Mouse (Mus musculus) embryonic facial prominence, embryonic 11.5 days (tissue): ENCODE measurements around the gene Fezf2. TPM values are rescaled to one million over a fixed set of nuclear protein-coding genes. Genes with fewer than 3 reads are reported as not detected.

ENCODE experiments used
- ATAC-seq: fragments of 200-750 bp; cut with Nextera tagmentation; replicated peaks from 2 replicates; pipeline ENCODE4 v1.8.0; 2017; ENCODE audit warnings: low read depth; ENCODE audit not compliant: insufficient number of reproducible peaks, low FRiP score, low TSS enrichment
- DNase-seq: peaks from one replicate; pipeline ENCODE4 v3.0.0-alpha.2; 2015; ENCODE audit warnings: low spot score
- H3K27ac ChIP-seq: fragments of 300-500 bp; sonication (generic); replicated peaks from 2 replicates; pipeline ENCODE4 v1.5.1; 2014; ENCODE audit warnings: mild to moderate bottlenecking, low read depth, low read length, control low read depth
- H3K27me3 ChIP-seq: fragments of 300-500 bp; sonication (generic); 2 replicates; pipeline ENCODE4 v1.6.1; 2014; ENCODE audit warnings: mild to moderate bottlenecking, low read length, moderate library complexity, mixed read lengths; ENCODE audit not compliant: control insufficient read depth, insufficient read depth
- H3K36me3 ChIP-seq: fragments of 300-500 bp; sonication (generic); replicated peaks from 2 replicates; pipeline ENCODE4 v1.6.1; 2014; ENCODE audit warnings: low read depth, mild to moderate bottlenecking, low read length, moderate library complexity, mixed read lengths; ENCODE audit not compliant: control insufficient read depth, insufficient read depth
- H3K4me1 ChIP-seq: fragments of 300-500 bp; sonication (generic); 2 replicates; pipeline ENCODE4 v1.6.1; 2014; ENCODE audit warnings: low read length, mixed read lengths; ENCODE audit not compliant: control insufficient read depth, insufficient read depth
- H3K4me2 ChIP-seq: fragments of 300-500 bp; sonication (generic); 2 replicates; pipeline ENCODE4 v1.6.1; 2014; ENCODE audit warnings: low read depth, mild to moderate bottlenecking, control low read depth, low read length, moderate library complexity
- H3K4me3 ChIP-seq: fragments of 300-500 bp; sonication (generic); 2 replicates; pipeline ENCODE4 v1.5.1; 2014; ENCODE audit warnings: low read depth, low read length, control low read depth
- H3K9ac ChIP-seq: fragments of 300-500 bp; sonication (generic); replicated peaks from 2 replicates; pipeline ENCODE4 v1.6.1; 2014; ENCODE audit warnings: mild to moderate bottlenecking, control low read depth, low read length
- H3K9me3 ChIP-seq: fragments of 300-500 bp; sonication (generic); replicated peaks from 2 replicates; pipeline ENCODE4 v1.6.1; 2016; ENCODE audit warnings: mild to moderate bottlenecking, low read length, inconsistent platforms, mixed read lengths; ENCODE audit not compliant: control insufficient read depth
- WGBS: fragments of 180-500 bp; shearing (Covaris S2); extraction: QIAGEN DNeasy Blood & Tissue Kit; methylation state at CpG from one replicate; pipeline ENCODE4 v1.1.7; 2014; 5-methylcytosine and 5-hydroxymethylcytosine counted together
- polyA plus RNA-seq: library from polyadenylated mRNA; unstranded; fragments of >200 nt; fragmentation: Nextera tagmentation; extraction: Ambion mirVana; gene quantifications from 2 replicates; pipeline ENCODE4 v1.2.1, GENCODE M21; 2014

The Fezf2 gene
- polyA plus RNA-seq, 1 experiment from 2014 or later, result 3.9 TPM

GRCm38 (mm10) chr14:12377883-12378282 lies 29.9 kb upstream of the Fezf2 start:
- 18% methylated on average over 9 of the region's 9 CpGs for WGBS

GRCm38 (mm10) chr14:12377289-12377688 lies 29.3 kb upstream of the Fezf2 start:
- H3K27me3 ChIP-seq, result no peaks in the 10 kb centered on the region
- WGBS, result 93% methylated on average over 2 of the region's 2 CpGs
- ATAC-seq, result no peak

More at GRCm38 (mm10) chr14:12377883-12378282, 29.9 kb upstream of the Fezf2 start:
- Histone ChIP-seq H3K4me3 (no peak overlapping the region), H3K4me2 (no peak overlapping the region), H3K9ac (no peak overlapping the region), H3K36me3 (no peaks in the 10 kb centered on the region), H3K4me1 (no peaks in the 10 kb centered on the region), H3K27ac (no peak overlapping the region), H3K27me3 (no peaks in the 10 kb centered on the region), H3K9me3 (no peaks in the 10 kb centered on the region)
- ATAC-seq (no peak), DNase-seq (no peak)

DNA sequence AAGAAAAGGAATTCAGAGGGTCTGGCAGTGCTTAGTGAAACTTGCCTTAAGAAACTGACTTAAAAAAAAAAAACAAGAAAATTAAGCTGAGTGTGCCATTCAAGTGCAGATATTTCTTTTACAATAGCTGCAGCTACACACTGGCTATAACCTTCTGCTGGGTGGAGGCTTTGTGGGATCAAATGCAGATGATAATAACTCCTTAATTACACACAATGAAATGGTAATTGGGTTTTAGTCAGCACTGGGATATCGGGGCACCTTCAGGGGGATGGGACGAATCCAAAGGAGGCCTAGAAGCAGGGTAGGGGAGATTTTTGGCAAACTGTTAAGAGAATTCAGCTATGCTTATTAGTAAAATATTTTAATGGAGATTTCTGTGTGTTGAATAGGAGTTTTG lies 27.5 kb upstream of the Fezf2 start:
- H3K4me3 ChIP-seq, result no peak overlapping the region
- 67% methylated on average over 2 of the region's 2 CpGs for WGBS
- DNase-seq, result no peak
- no peaks in the 10 kb centered on the region for H3K36me3 ChIP-seq
- no peaks in the 10 kb centered on the region for H3K4me1 ChIP-seq
- H3K9me3 ChIP-seq, result no peaks in the 10 kb centered on the region
- no peak overlapping the region for H3K27ac ChIP-seq
- H3K4me2 ChIP-seq, result no peak overlapping the region
- no peak overlapping the region for H3K9ac ChIP-seq
- no peak for ATAC-seq
- H3K27me3 ChIP-seq, result no peaks in the 10 kb centered on the region

More at GRCm38 (mm10) chr14:12377289-12377688, 29.3 kb upstream of the Fezf2 start:
- Histone ChIP-seq H3K9me3 (no peaks in the 10 kb centered on the region), H3K4me1 (no peaks in the 10 kb centered on the region), H3K36me3 (no peaks in the 10 kb centered on the region), H3K4me3 (no peak overlapping the region), H3K4me2 (no peak overlapping the region), H3K9ac (no peak overlapping the region), H3K27ac (no peak overlapping the region)
- DNase-seq, result no peak

DNA sequence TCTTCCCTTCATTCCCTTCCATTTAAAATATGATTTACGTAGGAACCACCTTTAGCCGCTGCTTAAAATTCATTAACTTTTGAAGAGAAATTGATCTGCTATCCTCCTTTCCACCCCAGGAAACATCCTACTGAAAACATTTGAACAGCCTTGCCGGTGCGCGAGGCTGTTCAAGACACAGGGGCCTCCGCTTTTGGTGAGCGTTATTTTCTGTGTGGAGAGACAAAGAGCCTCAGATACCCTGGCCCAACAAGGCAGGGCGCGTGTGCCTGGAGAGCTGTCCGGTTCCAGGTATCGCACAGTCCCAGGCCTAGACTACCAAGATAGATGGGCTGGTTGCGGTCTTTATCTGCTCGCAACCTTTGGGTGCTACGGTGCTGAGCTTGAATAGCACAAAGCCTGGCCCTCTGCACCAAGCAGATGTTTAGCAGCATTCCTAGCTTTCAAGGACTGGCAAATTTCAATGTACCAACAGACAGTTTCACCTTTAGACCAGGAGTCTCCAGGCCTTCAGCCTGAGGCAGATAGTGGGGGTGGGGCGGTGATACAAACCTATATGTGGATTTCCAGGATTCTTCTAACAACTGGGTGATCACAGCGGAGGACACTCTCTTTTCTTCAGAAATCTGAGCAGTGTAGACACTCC lies 2.4 kb upstream of the Fezf2 start:
- no peaks in the 10 kb centered on the region for H3K4me1 ChIP-seq
- no peak overlapping the region for H3K27ac ChIP-seq

DNA sequence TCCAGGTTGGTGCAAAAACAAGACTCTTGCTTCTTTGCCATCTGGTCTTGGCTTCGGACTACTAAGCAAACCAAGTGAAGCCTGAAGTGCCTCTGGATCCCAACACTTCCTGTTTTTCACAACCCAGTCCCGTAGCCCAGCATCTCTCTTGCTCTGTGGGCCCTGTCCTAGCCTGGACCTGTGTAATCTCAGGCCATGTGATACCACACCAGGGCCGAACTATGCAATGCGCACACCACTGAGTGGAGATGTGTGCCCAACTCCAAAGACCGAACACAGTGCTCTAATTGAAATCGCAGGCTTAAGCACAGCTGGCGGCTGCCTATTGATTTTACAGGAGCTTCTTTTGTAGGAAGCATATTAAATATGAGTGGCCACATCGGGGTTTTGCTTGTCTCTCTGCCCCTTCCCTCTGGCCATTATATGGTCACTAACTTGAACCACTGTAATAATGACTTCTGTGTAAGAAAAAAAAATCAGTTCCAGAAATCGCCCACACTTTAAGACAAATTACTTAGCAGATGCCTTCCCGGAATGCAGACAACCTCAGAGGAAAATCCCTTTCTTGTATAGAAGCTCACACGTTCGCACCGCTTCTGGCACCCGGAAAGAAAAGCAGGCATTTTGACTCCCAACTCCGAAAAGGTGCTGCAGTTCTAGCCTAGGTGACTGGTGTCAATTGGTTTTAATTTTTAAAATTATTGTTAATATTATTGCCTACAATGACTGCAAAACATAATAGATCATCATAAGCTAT lies 1.5 kb upstream of the Fezf2 start:
- Histone ChIP-seq H3K36me3 (no peaks in the 10 kb centered on the region), H3K9ac (no peak overlapping the region), H3K4me1 (0 out of 2 replicates have a peak, but pooled peaks cover under 1% of the 10 kb centered on the region), H3K27ac (no peak overlapping the region), H3K27me3 (peaks cover 64% of the 10 kb centered on the region), H3K4me2 (no peak overlapping the region), H3K4me3 (no peak overlapping the region), H3K9me3 (no peaks in the 10 kb centered on the region)
- WGBS, result 4% methylated on average over 15 of the region's 15 CpGs
- no peak for DNase-seq
- no peak for ATAC-seq

More for the DNA sequence above, 2.4 kb upstream of the Fezf2 start:
- Histone ChIP-seq H3K27me3 (peaks cover 55% of the 10 kb centered on the region), H3K36me3 (no peaks in the 10 kb centered on the region), H3K4me3 (no peak overlapping the region), H3K9ac (no peak overlapping the region), H3K4me2 (no peak overlapping the region), H3K9me3 (no peaks in the 10 kb centered on the region)
- 3% methylated on average over 16 of the region's 16 CpGs for WGBS
- ATAC-seq (no peak), DNase-seq (no peak)

GRCm38 (mm10) chr14:12346865-12347600 lies 956 bp downstream of the Fezf2 start:
- no peak overlapping the region for H3K9ac ChIP-seq
- no peaks in the 10 kb centered on the region for H3K9me3 ChIP-seq
- H3K36me3 ChIP-seq, result no peaks in the 10 kb centered on the region
- ATAC-seq (no peak), DNase-seq (peak; percentile 38)
- no peak overlapping the region for H3K4me3 ChIP-seq
- H3K4me1 ChIP-seq, result 0 out of 2 replicates have a peak, but pooled peaks cover 6% of the 10 kb centered on the region
- no peak overlapping the region for H3K4me2 ChIP-seq
- H3K27me3 ChIP-seq, result peaks cover 79% of the 10 kb centered on the region
- no peak overlapping the region for H3K27ac ChIP-seq
- WGBS, result 1% methylated on average over 26 of the region's 26 CpGs

GRCm38 (mm10) chr14:12346011-12346864 lies 1.8 kb downstream of the Fezf2 start:
- ATAC-seq (no peak), DNase-seq (peak; percentile 64)
- Histone ChIP-seq H3K4me1 (0 out of 2 replicates have a peak, but pooled peaks cover 6% of the 10 kb centered on the region), H3K27ac (no peak overlapping the region), H3K27me3 (peaks cover 82% of the 10 kb centered on the region), H3K9ac (no peak overlapping the region), H3K36me3 (no peaks in the 10 kb centered on the region), H3K4me3 (peak overlapping the region; percentile 5; the same call in 1 of the 2 replicates), H3K9me3 (no peaks in the 10 kb centered on the region), H3K4me2 (no peak overlapping the region)
- under 1% methylated on average over 50 of the region's 50 CpGs for WGBS
